Mouse (Mus musculus): ENCODE results near the gene Stxbp6.
"Not testable (repeated sequence)": the region's sequence is repeated elsewhere in the genome, so short reads cannot be mapped to it uniquely, and the experiment has no call there.

Gene Stxbp6

DNA sequence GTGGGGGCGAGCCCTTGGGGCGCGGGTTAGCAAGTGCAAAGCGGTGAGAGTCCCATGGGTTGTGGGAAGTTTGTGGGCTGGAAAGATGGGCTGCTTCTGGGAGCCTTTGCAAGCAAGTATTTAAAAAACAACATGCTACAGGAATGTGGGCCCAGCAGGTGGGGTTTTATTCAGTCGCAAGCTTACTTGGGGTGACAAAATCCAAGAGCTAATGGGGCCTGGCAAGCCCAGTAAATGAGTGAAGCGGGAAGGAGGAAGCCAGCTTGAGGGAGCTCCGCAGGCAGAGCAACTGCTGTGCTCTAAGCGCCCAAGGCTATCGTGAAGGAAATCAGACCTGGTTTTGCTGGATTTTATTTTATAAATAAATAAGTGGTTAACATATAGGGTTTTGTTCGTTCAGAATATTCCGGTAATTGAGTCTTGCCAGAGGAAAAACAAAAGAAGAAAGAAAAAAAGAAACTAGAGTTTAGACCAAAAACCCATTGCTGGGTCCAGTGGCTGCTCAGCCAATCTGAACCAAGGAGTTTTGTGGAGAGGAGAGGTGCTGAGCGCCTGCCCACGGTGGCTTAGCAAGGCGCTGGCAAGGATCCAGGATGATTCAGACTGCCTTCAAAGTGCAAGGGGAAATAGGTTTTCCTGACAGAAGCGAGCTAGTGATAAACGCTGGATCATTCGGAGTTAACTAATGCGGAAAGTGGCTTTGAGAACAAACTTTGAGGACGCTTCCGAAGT lies at the start of gene Stxbp6:
Gene Stxbp6 (minus strand): TSS at position 99 of the 732 bp plus-strand sequence.
- DNase-seq (ENCODE audit: low read depth): no peak

DNA sequence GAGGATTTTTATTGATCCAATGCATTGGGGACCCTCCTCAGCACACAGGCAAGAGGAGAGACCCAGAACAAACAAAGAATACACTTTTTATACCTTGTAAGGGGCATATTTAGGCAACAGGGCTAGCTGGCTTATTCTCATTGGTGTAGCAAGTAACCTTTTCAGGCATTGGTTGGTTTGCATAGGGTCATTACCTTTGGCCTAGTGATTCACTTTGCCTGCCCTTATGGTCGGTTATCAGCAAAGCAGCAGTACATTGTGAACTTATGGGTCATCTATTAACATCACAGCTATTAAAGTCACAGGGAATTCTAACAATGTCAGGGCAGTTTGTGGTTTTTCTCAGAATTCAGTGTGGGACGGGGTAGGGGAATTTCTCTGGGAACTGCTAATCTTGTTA lies 28.4 kb upstream of the Stxbp6 start:
- not testable (repeated sequence) for DNase-seq (ENCODE audit: low read depth)

DNA sequence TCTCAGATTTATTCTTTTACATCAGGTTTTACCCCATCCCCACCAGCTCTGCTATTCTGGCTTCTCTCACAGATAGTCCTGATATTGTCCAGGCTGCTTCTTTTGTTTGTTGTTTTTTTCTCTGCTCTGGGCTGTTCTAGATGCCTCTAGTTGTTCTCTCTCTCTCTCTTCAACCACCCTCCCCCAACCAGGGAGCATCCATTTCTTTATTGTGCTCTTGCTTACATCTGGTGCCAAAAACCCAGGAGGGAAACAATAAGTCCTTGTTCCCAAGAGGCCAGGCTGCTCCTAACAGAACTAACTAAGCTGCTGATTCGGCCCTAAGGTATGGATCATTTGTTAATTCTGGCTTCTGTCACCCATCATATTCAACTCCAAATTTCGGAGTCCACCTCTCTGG lies 19.2 kb upstream of the Stxbp6 start:
- DNase-seq (ENCODE audit: low read depth): no peak

DNA sequence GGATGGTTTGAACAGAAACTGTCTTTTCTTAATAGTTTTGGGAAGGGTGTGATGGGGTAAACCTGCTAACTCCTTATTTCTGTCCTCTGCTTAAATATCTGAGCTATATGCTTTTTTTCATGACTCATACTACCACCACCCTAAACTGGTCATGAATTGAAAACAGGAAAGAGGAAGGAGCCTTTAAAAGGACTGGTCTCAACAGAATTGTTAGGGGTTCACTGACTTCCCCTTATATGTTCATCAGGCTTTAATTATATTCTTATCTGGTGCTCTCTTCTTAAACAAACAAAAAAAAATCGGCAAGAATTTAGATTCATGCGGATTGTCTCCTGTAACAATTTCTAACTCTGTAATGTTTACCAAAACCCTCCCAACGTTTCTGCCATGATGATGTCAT lies 17.9 kb upstream of the Stxbp6 start:
- DNase-seq (ENCODE audit: low read depth): no peak

DNA sequence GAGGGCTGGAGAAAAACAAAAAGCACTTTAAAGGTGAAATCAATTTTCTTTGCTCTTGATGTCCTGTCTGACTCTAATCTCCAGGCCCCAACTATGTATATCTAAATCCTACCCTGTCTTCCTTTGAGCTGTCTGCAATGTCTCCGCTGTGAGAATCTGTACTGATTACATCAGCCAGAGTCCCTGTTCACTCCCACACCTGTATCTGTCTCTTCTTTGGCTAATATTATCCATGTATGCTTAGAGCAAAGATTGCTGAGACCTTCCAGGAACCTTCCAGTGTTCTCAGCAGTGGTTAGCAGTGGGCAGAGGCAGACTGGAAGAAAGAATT lies 8.6 kb upstream of the Stxbp6 start:
- DNase-seq (ENCODE audit: low read depth): no peak

DNA sequence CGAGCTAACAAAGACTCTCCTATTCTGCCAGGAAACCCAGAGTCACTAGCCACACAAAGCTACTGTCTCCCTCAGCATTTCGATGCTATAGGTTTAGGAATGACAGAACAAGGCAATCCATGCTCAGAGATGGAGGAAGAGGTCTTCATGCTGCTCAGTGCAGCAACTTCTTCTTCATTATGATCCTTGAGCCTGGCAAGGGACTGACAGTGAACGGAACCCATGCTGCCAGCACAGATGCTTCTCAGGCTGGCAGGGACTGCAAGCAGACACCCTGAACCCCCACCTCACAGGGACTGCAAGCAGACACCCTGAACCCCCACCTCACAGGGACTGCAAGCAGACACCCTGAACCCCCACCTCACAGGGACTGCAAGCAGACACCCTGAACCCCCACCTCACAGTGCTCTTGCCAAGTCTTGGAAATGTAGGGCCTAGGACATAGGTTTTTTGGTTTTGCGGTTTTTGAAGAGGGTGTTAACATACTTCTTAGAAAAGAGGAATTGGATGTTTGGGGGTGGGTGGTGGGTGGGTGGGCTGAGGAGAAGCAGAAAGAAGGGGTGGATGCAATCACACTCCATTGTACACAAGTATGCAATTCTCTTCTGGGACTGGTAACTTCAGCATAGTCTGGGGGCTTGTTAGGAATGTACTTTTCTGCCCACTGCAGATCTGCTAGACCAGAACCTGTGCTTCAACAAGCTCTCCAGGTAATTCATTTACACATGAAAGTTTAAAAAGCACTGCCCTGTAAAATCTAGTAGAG lies 8.1 kb upstream of the Stxbp6 start:
- no peak for DNase-seq (ENCODE audit: low read depth)

DNA sequence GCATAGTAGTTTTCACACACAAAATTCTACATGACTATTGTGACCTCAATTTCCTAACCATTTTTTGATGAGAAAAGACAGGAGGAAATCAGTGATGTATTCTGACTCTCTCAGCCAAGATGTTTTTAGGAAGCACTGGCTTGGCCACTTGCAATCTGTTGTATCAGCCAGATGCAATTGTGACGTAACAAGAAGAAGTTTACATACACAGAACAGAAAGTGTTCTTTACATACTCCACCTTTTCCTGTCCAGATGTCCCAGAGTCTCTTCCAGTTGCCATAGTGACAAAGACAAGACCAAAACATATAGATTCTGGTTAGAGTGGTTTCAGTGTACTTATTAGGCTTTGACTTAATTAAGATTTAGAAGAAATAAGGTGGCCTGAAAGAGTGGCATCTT lies 7.1 kb upstream of the Stxbp6 start:
- DNase-seq (ENCODE audit: low read depth): no peak

DNA sequence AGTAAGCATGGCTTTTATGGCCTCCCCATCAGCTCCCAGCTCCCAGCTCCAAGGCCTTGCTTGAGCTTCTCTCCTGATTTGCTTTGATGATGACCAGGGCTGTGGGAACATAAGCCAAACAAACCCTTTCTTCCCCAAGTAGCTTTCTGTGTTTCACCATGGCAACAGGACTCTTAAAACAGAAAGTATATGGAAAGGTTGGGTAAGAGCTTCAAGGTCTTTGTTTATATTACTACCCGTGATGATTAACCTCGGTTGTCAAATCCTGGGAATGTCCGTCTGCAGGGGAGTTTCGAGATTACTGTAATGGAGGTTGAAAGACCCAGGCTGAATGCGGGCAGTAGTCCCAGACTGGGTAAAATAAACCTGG lies 6.2 kb upstream of the Stxbp6 start:
- DNase-seq (ENCODE audit: low read depth): no peak

DNA sequence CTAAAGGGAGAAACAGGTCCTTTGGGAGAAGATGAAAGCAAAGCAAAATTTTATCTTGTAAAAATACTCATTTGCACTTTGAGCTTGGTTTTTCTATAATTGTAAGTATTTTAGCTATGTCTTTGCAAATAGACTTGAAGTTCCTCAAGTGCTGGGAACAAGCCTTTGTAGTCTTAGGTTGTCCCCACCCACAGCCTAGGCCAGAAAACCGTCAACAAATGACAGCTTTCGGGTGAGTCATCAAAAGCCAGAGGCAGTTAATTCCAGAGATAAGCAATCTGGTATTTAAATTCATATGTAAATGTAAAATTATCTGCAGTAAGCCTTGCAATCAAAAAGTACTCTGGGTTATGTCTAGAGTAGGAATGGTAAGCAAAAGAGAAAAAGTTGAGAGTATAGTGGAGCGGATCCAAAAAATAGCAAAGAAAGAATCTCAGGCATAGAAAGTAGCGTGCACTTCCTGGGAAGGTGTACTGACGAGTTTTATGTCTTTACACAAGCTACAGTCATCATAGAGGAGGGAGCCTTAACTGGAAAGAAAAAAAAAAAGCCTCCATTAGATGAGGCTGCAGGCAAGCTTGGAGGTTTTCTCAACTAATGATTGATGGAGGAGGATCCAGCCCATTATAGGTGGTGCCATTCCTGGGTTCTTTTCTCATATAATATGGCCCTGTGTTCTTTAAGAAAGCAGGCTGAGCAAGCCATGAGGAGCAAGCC lies 5.7 kb upstream of the Stxbp6 start:
- DNase-seq (ENCODE audit: low read depth): no peak

DNA sequence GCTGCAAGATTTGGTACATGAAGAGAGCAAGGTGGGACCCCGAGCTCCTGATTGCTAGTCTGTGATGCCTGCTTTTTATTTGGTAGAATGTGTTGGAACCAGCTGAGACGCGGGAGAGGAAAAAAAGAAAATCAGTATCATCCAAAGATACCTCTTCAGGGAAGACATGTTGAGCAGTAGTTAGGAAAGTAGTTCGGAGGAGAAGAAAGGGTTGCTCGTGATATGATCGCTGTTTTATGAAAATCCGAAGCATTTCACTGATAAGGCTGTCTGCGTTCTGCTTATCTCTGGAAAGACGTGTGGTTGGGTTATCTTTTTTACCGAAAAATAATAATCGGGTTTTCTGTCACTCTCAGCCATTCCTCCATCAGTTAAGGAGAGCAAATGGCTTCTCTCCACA lies 1.1 kb upstream of the Stxbp6 start:
- no peak for DNase-seq (ENCODE audit: low read depth)

DNA sequence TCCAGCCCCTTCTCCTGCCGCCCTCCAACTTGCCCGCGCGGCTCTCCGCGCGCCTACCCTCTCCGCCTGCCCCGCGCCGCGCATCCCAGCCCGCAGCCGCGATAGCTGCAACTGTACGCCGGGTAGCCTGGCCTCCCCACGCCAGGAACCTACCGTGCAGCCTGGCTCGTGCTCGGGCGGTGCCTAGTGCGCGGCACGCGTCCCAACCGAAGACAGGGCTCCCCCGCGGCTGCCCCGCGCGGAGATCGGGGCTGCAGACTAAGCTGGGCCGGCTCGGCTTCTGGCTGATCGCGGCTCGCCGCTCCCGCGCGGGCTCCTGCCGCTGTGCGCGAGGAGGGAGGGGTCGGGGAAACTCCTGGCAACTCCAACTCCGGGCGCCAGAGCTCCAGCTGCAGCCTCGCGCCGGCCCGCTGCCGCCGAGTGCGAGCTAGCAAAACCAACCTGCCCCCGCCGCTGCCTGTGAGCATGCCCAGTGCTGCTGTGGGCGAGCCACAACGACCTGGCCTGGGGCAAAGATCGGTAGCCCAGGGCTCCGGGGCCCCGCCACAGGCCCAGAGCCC lies 387 bp downstream of the Stxbp6 start:
- DNase-seq (ENCODE audit: low read depth): no peak

DNA sequence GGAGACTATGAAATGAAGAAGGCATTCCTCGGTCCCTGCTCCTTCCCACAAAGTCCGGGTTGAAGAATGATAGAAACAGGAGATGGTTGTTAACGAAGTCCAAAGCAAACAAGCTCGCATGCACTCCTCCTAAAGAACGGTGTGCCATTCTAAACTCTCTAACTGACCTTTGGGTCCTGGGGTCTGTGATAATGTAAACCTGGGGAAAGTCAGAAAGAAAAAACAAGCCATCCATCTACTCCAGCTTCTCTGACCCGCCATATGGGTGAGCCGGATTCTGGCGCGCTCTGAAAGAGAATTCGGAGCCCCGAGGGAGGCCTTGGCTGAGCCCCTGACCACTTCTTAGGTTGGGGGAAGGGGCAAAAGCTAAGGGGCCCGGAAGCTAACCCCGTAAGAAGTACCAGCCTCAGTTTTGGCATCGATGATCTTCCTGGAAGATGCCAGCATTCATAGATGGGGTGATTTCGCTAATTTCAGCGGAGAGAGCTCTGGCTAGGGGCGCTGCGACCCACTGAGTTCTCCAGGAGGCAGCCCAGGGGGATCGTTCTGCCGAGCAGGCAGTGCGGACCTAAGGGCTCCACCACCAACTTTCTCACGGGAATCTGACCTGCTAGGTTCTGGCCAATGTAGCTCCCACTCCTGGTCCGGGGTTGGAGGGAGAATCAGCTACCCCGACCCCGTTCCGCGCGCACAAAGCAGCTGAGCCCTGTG lies 1.0 kb downstream of the Stxbp6 start:
- no peak for DNase-seq (ENCODE audit: low read depth)

DNA sequence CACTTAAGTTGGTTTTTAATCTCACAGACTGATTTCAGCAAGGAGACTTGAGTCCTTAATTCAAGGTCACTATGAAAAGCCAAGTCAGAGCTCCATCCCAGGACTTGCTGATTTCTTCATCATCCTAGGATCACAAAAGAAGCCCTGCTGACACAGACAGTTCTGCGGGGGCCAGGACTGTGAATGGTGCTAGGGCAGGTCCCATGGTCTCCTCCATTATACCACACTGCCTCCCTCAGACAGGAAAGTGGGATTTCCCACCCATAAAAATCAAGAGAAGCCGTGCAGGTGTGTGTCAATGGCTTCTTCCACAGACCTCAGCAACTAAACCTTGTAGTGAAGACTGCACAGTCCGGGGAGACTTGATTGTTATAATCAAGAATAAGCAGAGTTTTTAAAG lies 2.3 kb downstream of the Stxbp6 start:
- DNase-seq (ENCODE audit: low read depth): no peak

DNA sequence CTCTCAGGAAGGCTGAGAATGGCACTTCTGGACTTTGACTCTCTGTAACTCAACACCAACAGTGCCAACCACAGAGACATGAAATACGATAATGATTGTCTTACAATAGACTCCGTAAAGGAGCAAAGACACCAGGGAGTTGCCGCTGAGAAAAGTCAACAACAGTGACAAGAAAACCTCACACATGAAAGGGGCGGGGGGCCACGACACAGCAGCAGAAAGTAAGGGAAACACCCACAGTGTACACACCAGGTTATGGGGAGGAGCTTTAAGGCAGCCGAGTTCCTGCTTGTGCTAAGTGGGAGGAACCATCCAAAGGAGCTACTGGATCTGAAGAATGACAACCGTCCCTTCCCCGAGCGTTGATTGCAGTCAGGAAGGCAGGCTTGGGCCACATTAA lies 4.3 kb downstream of the Stxbp6 start:
- no peak for DNase-seq (ENCODE audit: low read depth)

DNA sequence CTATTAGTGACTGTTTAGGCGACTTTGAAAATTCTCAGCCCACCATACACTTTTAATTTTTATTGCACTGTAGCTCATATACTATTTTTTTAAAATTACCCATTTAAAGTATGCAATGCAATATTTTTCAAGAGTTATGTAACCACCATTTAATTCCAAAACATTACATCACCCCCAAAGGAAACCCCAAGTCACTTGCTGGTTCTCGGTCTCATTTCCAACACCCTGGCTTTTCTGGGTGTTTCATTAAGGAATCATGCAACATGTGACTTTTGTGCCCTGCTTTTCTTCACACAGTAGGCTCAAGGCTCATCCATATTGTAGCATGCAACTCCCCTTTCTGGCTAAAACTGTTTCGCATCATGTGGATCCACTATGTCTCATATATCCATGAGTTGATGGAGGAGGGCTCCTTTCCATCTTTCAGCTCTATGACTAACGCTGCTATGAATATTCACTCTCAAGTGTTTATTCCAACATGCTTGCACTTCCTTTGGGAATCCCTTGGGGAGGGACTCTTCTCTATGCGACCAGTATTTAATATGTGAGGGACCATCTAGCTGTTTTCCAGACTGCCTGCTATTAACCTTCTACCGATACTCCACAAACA lies 6.3 kb downstream of the Stxbp6 start:
- DNase-seq (ENCODE audit: low read depth): no peak

DNA sequence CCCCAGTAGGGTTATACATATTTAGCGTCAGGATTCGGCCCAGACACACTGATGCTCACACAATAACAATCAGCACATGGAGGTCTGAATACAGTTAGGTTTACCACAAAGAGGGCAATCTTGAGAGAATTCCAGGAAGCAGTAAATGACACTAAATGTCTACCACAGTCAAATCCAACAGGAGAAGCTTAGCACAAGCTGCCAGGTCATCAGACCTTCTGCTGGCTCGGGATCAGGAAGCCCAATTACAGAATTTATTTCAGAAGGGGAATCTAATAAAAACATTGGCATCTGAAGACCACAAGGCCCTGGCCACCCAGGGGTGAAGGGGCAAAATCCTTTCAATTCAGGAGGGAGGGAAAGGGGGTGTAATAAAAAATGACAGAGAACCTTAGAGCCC lies 6.8 kb downstream of the Stxbp6 start:
- DNase-seq (ENCODE audit: low read depth): no peak

DNA sequence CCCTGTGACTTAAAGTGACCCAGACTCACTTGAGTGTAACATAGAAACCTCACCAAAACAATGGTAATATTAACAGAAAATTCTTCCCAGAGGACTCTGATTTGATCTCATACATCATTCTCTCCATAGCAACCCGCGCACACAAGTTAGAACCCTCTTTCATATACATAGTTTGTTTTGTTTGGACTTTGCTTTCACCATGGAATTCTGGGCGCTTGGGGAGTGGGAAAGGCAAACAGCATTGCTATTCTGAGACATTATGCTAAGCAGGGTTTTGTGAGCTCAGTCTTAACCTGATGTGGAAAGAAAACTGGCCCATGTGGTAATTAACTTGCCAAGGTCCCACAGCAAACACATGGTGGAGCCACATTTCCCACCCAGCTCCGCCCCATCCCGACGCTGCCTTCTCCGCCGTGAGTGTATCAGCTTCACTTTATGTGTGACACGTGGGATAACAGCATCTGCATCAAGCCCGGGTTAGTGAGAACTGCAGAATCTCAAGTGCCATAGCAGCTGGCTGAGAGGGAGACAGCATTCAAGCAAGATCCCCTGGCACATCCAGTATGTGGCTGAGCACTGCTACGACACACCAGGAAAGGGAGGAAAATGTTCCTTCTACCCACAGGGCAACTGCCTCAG lies 7.3 kb downstream of the Stxbp6 start:
- DNase-seq (ENCODE audit: low read depth): no peak

DNA sequence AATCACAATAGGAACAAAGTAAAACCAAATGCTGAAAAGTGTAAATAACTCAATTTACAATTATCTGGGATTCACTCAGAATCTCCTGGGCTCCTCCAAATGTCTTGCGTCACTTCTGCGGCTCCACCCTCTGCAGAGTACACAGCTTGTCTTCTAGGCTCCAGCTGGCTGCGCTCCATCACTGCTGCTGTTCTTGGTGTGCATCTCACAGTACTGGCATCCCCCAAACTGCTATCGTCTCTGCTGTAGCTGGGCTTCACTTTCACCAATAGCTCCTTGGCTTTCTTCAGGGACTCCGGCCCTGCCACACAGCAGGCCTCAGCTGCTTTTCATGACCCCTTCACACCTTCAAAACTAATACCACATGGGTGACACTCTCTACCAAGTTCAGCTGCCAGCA lies 10.9 kb downstream of the Stxbp6 start:
- no peak for DNase-seq (ENCODE audit: low read depth)

DNA sequence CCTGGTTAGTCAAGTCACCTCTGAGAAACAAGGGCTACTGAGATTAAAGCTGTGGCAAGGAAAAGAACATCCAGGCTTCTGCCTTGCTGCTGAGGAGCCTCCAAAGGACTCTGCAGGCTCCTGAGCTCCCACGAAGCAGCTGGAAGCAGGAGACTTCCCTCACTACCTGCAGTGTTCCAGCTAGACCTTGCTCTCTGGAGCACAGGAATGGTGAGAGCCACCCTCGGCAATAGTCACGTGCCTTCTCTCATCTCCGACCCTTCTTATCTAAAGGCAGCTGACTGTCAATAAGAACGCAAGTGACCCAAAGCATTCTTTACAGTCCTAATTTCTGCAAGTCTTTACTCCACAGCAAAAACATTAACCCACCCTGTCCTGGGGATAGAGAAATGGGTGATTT lies 13.2 kb downstream of the Stxbp6 start:
- no peak for DNase-seq (ENCODE audit: low read depth)

DNA sequence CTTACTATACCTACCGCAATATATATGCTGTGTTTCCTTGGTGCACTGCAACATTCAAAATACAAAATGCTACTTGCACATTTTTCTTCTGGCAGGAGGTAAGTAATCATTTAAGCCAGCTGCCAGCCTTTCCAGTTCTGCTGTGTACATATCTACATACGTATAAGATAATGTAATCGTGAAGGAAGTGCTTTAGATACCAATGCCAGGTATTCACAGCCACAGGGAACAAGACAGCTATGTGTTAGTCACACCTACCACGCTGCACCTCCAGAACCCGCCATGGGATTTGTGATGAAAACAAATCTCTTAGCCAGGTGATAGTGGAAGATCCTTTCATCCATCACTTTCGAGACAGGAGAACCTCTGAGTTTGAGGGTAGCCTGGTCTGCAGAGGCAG lies 13.7 kb downstream of the Stxbp6 start:
- no peak for DNase-seq (ENCODE audit: low read depth)

DNA sequence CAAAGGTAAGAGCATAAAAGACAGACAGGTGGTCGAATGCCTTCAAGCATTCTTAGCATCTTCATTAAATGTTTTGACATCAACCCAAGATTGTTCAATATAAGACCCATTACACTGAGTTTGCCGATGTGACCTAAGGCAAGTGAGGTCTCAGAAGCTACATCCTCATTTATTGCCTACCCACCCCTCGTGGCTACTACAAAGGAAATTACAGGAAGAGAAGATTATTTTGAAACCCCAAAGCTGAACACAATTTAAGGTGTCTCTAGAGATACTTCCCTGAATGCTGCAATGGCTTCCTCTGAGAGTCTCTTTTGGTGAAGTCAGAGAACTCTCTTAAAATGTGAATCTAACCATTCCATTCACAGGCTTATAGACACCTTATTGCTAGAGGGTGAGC lies 16.5 kb downstream of the Stxbp6 start:
- no peak for DNase-seq (ENCODE audit: low read depth)
